Mouse (Mus musculus): Measurements from ENCODE around the gene Cux2. TPM values are rescaled to one million over a fixed set of nuclear protein-coding genes. Genes with fewer than 3 reads are reported as not detected.
A peak's percentile ranks its signal among the peaks of the same experiment; 100 is the strongest.

Gene Cux2
- total and polyA plus RNA-seq, 3 experiments, result 1.4 to 3.5 TPM; not detected in 1

- TF ChIP-seq RCOR1 (IDR thresholded peaks at IDR 0.05; ENCODE audit: low read depth, low read length) (0 out of 2 replicates have a peak, but pooled peaks have one; percentile 20), ELF1 (IDR thresholded peaks at IDR 0.05; ENCODE audit: low read depth, low read length) (peak; percentile 28; the same call in 1 of the 2 replicates), SIN3A (IDR thresholded peaks at IDR 0.05; ENCODE audit: low read length) (peak; percentile 94), POLR2AphosphoS2 (IDR thresholded peaks at IDR 0.05; ENCODE audit: low read length) (no peak), CHD2 (IDR thresholded peaks at IDR 0.05; ENCODE audit: low read length) (no peak), GABPA (IDR thresholded peaks at IDR 0.05; ENCODE audit: low read depth, low read length) (no peak), ZC3H11A (IDR thresholded peaks at IDR 0.05; ENCODE audit: low read depth, low read length) (no peak), CTCF (IDR thresholded peaks at IDR 0.05 in 2 of 3, conservative IDR thresholded peaks at IDR 0.05 in 1 of 3; ENCODE audit: control insufficient read depth in 1 of 3, insufficient read depth in 1 of 3, low read depth in 2 of 3, low read length in 3 of 3, poor library complexity in 1 of 3, severe bottlenecking in 1 of 3) (no peak), NRF1 (IDR thresholded peaks at IDR 0.05; ENCODE audit: insufficient read depth, low read depth, low read length, poor library complexity, severe bottlenecking) (peak; percentile 60), TBP (IDR thresholded peaks at IDR 0.05; ENCODE audit: low read depth, low read length) (peak; percentile 78), USF1 (IDR thresholded peaks at IDR 0.05; ENCODE audit: low read depth, low read length) (peak; percentile 40; the same call in 1 of the 2 replicates), POLR2A (IDR thresholded peaks at IDR 0.05; ENCODE audit: control insufficient read depth in 1 of 2, insufficient read depth in 1 of 2, low read depth in 1 of 2, low read length in 2 of 2, poor library complexity in 1 of 2) (peak; percentile 59 to 64; a peak in 3 of 4 replicates), JUND (IDR thresholded peaks at IDR 0.05; ENCODE audit: low read depth, low read length) (no peak), MYB (IDR thresholded peaks at IDR 0.05; ENCODE audit: low read depth, low read length) (no peak), E2F4 (IDR thresholded peaks at IDR 0.05; ENCODE audit: borderline replicate concordance, low read depth, low read length) (no peak), GATA1 (IDR thresholded peaks at IDR 0.05; ENCODE audit: low read depth, low read length) (no peak), MAFK (IDR thresholded peaks at IDR 0.05; ENCODE audit: borderline replicate concordance, low read depth, low read length) (no peak), EP300 (IDR thresholded peaks at IDR 0.05; ENCODE audit: low read depth in 1 of 2, low read length in 2 of 2) (no peak), ZMIZ1 (IDR thresholded peaks at IDR 0.05; ENCODE audit: low read depth, low read length) (peak; percentile 69; the same call in 1 of the 2 replicates), TCF12 (IDR thresholded peaks at IDR 0.05; ENCODE audit: low read depth, low read length) (peak; percentile 65), KAT2A (conservative IDR thresholded peaks at IDR 0.05; ENCODE audit: low read depth, low read length) (no peak; the same call in 1 of the 2 replicates), MXI1 (IDR thresholded peaks at IDR 0.05; ENCODE audit: low read depth, low read length) (peak; percentile 67)
Observed at GRCm38 (mm10) chr5:121848743-121849142, 201.2 kb downstream of the Cux2 start, which contains the start of gene Pheta1 (continued).

GRCm38 (mm10) chr5:121848035-121848519, 201.8 kb downstream of the Cux2 start:
- H3K79me2 ChIP-seq (ENCODE audit: control insufficient read depth, insufficient read depth, low read length, poor library complexity), result peaks cover 3% of the 10 kb centered on the region
- H3K27ac ChIP-seq (ENCODE audit: control insufficient read depth, low read depth, low read length), result peak overlapping the region; percentile 51
- H3K27me3 ChIP-seq (ENCODE audit: control insufficient read depth in 1 of 2, insufficient read depth in 2 of 2, low read length in 2 of 2), result no peaks in the 10 kb centered on the region
- no peaks in the 10 kb centered on the region for H3K9me3 ChIP-seq (replicated peaks; ENCODE audit: insufficient read depth, low read length)
- peaks cover 0 to 11% of the 10 kb centered on the region in 2 experiments; a peak in 2 of 4 replicates for H3K4me1 ChIP-seq (ENCODE audit: control insufficient read depth in 1 of 2, insufficient read depth in 2 of 2, low read length in 2 of 2)
- peak overlapping the region; percentile 61 to 74 for H3K4me3 ChIP-seq (ENCODE audit: control insufficient read depth in 1 of 2, insufficient read depth in 1 of 2, low read depth in 2 of 2, low read length in 2 of 2)
- DNase-seq (ENCODE audit: low read depth, low spot score), result peak; percentile 81
- H3K9ac ChIP-seq (ENCODE audit: control insufficient read depth, low read depth, low read length, poor library complexity, severe bottlenecking), result peak overlapping the region; percentile 70
- peaks cover 0 to 2% of the 10 kb centered on the region in 2 experiments; a peak in 1 of 4 replicates for H3K36me3 ChIP-seq (ENCODE audit: control insufficient read depth in 1 of 2, insufficient read depth in 2 of 2, low read length in 2 of 2)
- TF ChIP-seq USF2 (IDR thresholded peaks at IDR 0.05; ENCODE audit: borderline replicate concordance in 1 of 2, insufficient read depth in 1 of 2, low read depth in 1 of 2, low read length in 2 of 2), result no peak
- TF ChIP-seq HCFC1 (IDR thresholded peaks at IDR 0.05; ENCODE audit: low read depth, low read length), result peak; percentile 70
- TF ChIP-seq POLR2A (IDR thresholded peaks at IDR 0.05; ENCODE audit: control insufficient read depth in 1 of 2, insufficient read depth in 1 of 2, low read depth in 1 of 2, low read length in 2 of 2, poor library complexity in 1 of 2), result peak in 1 of 2 experiments; percentile 49; a peak in 1 of 4 replicates
- 0 out of 2 replicates have a peak, but pooled peaks have one; percentile 32 for TF ChIP-seq ETS1 (IDR thresholded peaks at IDR 0.05; ENCODE audit: low read depth, low read length)
- TF ChIP-seq MEF2A (IDR thresholded peaks at IDR 0.05; ENCODE audit: extremely low read depth, insufficient replicate concordance, low read depth, low read length, poor library complexity, severe bottlenecking), result no peak
- no peak for TF ChIP-seq ZNF384 (IDR thresholded peaks at IDR 0.05; ENCODE audit: low read depth, low read length)
- no peak for TF ChIP-seq EP300 (IDR thresholded peaks at IDR 0.05; ENCODE audit: low read depth in 1 of 2, low read length in 2 of 2)
- peak; percentile 64; the same call in 1 of the 2 replicates for TF ChIP-seq MAZ (IDR thresholded peaks at IDR 0.05; ENCODE audit: low read depth, low read length)
- TF ChIP-seq POLR2AphosphoS5 (IDR thresholded peaks at IDR 0.05; ENCODE audit: borderline replicate concordance, low read depth, low read length), result no peak
- peak; percentile 38; the same call in 1 of the 2 replicates for TF ChIP-seq MYC (IDR thresholded peaks at IDR 0.05; ENCODE audit: low read depth, low read length)
- no peak for TF ChIP-seq SIN3A (IDR thresholded peaks at IDR 0.05; ENCODE audit: low read length)
- no peak for TF ChIP-seq CHD1 (IDR thresholded peaks at IDR 0.05; ENCODE audit: low read depth, low read length)
- TF ChIP-seq CHD2 (IDR thresholded peaks at IDR 0.05; ENCODE audit: low read length), result no peak
- TF ChIP-seq MAX (IDR thresholded peaks at IDR 0.05; ENCODE audit: low read length), result peak; percentile 24; the same call in 1 of the 2 replicates
- TF ChIP-seq SMC3 (IDR thresholded peaks at IDR 0.05; ENCODE audit: low read depth, low read length), result no peak
- 0 out of 2 replicates have a peak, but pooled peaks have one; percentile 0 for TF ChIP-seq MXI1 (IDR thresholded peaks at IDR 0.05; ENCODE audit: low read depth, low read length)
- no peak for TF ChIP-seq E2F4 (IDR thresholded peaks at IDR 0.05; ENCODE audit: borderline replicate concordance, low read depth, low read length)
